Comparison of ENCODE assay signal across 21 mouse cellular contexts in the genomic region with DNA sequence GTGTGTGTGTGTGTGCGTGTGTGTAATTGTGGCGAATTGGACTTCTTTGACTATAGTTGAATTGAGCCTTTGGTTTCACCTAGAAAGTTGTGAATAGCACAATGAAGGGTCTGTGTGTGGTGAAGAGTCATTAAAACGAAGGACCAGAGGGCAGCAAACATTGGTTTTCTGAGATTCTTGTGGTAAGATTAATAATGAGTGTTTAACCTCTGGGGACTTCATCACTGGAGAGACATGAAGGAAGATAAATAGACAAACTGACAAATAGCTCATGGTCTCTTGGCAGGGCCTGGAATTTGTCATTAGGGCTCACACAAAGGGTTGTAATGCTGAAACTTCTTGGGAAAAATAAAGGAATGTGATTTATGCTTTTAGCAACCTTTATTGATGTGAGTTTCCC. TPM values are rescaled to one million over a fixed set of nuclear protein-coding genes. Genes with fewer than 3 reads are reported as not detected.
DNase-seq lines count a peak whose midpoint lies in the region; ATAC-seq lines count a peak whose summit lies in the region.
"Had no signal": no experiment of that assay in that cellular context is flagged by ENCODE, and none has a peak within 500 bp of the region (broad histone marks: within the 10 kb centered on the region; RNA-seq: fewer than 3 reads in every experiment).

No protein-coding gene starts in this region.

- H3K36me3 ChIP-seq in hindbrain, embryonic 11.5 days (ENCODE audit: control insufficient read depth, insufficient read depth, low read length), result no peaks in the 10 kb centered on the region
- no peaks in the 10 kb centered on the region for H3K36me3 ChIP-seq in hindbrain, embryonic 14.5 days (replicated peaks; ENCODE audit: control insufficient read depth, insufficient read depth)
- H3K36me3 ChIP-seq: embryonic facial prominence, embryonic 13.5 days; heart, embryonic 12.5 days; hindbrain, embryonic 10.5 days had no signal

- no peak overlapping the region; the same call in 1 of the 2 replicates for H3K27ac ChIP-seq in hindbrain, embryonic 11.5 days (ENCODE audit: low read depth, low read length)
- H3K27ac ChIP-seq in hindbrain, embryonic 14.5 days, result no peak overlapping the region
- H3K27ac ChIP-seq: embryonic facial prominence, embryonic 13.5 days; forebrain, embryonic 13.5 days; hindbrain, embryonic 10.5 days had no signal

- no peaks in the 10 kb centered on the region for H3K9me3 ChIP-seq in hindbrain, embryonic 11.5 days (ENCODE audit: control insufficient read depth, low read length)
- no peaks in the 10 kb centered on the region for H3K9me3 ChIP-seq in hindbrain, embryonic 14.5 days (ENCODE audit: control insufficient read depth, low read length)
- H3K9me3 ChIP-seq: embryonic facial prominence, embryonic 13.5 days; forebrain, embryonic 13.5 days; heart, embryonic 12.5 days; hindbrain, embryonic 10.5 days had no signal

- no peaks in the 10 kb centered on the region for H3K4me1 ChIP-seq in hindbrain, embryonic 11.5 days (replicated peaks; ENCODE audit: control insufficient read depth, insufficient read depth, low read length)
- no peaks in the 10 kb centered on the region for H3K4me1 ChIP-seq in hindbrain, embryonic 14.5 days (replicated peaks; ENCODE audit: control insufficient read depth, insufficient read depth, low read length)
- H3K4me1 ChIP-seq: embryonic facial prominence, embryonic 13.5 days; heart, embryonic 12.5 days had no signal

- 52% methylated on average over 3 of the region's 3 CpGs for WGBS in hindbrain, embryonic 11.5 days
- WGBS in hindbrain, embryonic 14.5 days, result 42% methylated on average over 3 of the region's 3 CpGs

- no peaks in the 10 kb centered on the region for H3K27me3 ChIP-seq in hindbrain, embryonic 11.5 days (ENCODE audit: control insufficient read depth, insufficient read depth, low read length)
- no peaks in the 10 kb centered on the region for H3K27me3 ChIP-seq in hindbrain, embryonic 14.5 days (ENCODE audit: control insufficient read depth, insufficient read depth, low read length)
- H3K27me3 ChIP-seq: embryonic facial prominence, embryonic 13.5 days; forebrain, embryonic 13.5 days had no signal

- no peak overlapping the region for H3K9ac ChIP-seq in hindbrain, embryonic 11.5 days (ENCODE audit: low read depth, low read length)
- no peak overlapping the region for H3K9ac ChIP-seq in hindbrain, embryonic 14.5 days
- H3K9ac ChIP-seq: embryonic facial prominence, embryonic 13.5 days; forebrain, embryonic 13.5 days; forebrain, postnatal 0 days; heart, embryonic 12.5 days had no signal

- peak; percentile 18 for DNase-seq in hindbrain, embryonic 11.5 days (ENCODE audit: low spot score)
- DNase-seq in hindbrain, embryonic 14.5 days (ENCODE audit: low spot score), result no peak
- DNase-seq in 3T3-L1 (ENCODE audit: low read depth, low spot score), result peak; percentile 54
- DNase-seq in NIH3T3 (ENCODE audit: low read depth), result peak; percentile 79
- peak; percentile 46 for DNase-seq in forelimb bud, embryonic 11.5 days (ENCODE audit: low read depth, low spot score)
- no peak for DNase-seq in cerebellum, postnatal 36 days
- no peak for DNase-seq in right cerebral cortex, adult 18-20 months
- DNase-seq: adrenal gland, postnatal 10 days; cerebellum, adult 11-12 months; cerebellum, adult 9-10 months; cerebellum, postnatal 25 days; forebrain, postnatal 0 days; heart, adult 18-20 months; kidney, adult 11 months; kidney, adult 9 months had no signal

- no peak overlapping the region for H3K4me2 ChIP-seq in hindbrain, embryonic 11.5 days (replicated peaks; ENCODE audit: low read depth, low read length)
- no peak overlapping the region for H3K4me2 ChIP-seq in hindbrain, embryonic 14.5 days (replicated peaks)
- H3K4me2 ChIP-seq: embryonic facial prominence, embryonic 13.5 days; forebrain, embryonic 13.5 days; heart, embryonic 12.5 days had no signal

- no peak overlapping the region for H3K4me3 ChIP-seq in hindbrain, embryonic 11.5 days (ENCODE audit: low read depth, low read length)
- H3K4me3 ChIP-seq in hindbrain, embryonic 14.5 days (replicated peaks; ENCODE audit: low read length), result no peak overlapping the region
- H3K4me3 ChIP-seq: embryonic facial prominence, embryonic 13.5 days; forebrain, embryonic 13.5 days; heart, embryonic 12.5 days; hindbrain, embryonic 10.5 days had no signal

- ATAC-seq in hindbrain, embryonic 11.5 days (ENCODE audit: low FRiP score), result no peak; the same call in 1 of the 2 replicates
- ATAC-seq in hindbrain, embryonic 14.5 days (ENCODE audit: low FRiP score), result no peak
- ATAC-seq: forebrain, embryonic 13.5 days; forebrain, postnatal 0 days; hindbrain, embryonic 16.5 days had no signal

RNA-seq across cellular contexts. Expression of a gene that starts 31.4 kb away (rescaled TPM):
- 5.1 and 6.2 TPM in 2 replicates for polyA plus RNA-seq in hindbrain, embryonic 11.5 days (2014; fragmentation: Nextera tagmentation; extraction: Ambion mirVana)
- polyA plus RNA-seq in hindbrain, embryonic 14.5 days (2014; fragmentation: Nextera tagmentation; extraction: Ambion mirVana), result 0.73 and 1.6 TPM in 2 replicates

RNA-seq across cellular contexts. Expression of a gene that starts 58.9 kb away (rescaled TPM):
- 6.0 and 6.6 TPM in 2 replicates for polyA plus RNA-seq in hindbrain, embryonic 11.5 days (2014; fragmentation: Nextera tagmentation; extraction: Ambion mirVana)
- polyA plus RNA-seq in hindbrain, embryonic 14.5 days (2014; fragmentation: Nextera tagmentation; extraction: Ambion mirVana), result 13.4 and 15.0 TPM in 2 replicates
- polyA plus RNA-seq: C2C12 had no signal

Comparison
In these comparisons a context has a peak if more than half of its experiments do, and no peak if none do; other contexts are left out.
1. DNase-seq: peak in hindbrain, embryonic 11.5 days (single experiment), 3T3-L1 (single experiment), NIH3T3 (single experiment) and forelimb bud, embryonic 11.5 days (single experiment); none in hindbrain, embryonic 14.5 days (single experiment), cerebellum, postnatal 36 days (0 of 2) and right cerebral cortex, adult 18-20 months (single experiment).